Mouse (Mus musculus): ENCODE data around the gene Tlr9. TPM values are rescaled to one million over a fixed set of nuclear protein-coding genes. Genes with fewer than 3 reads are reported as not detected.

Tlr9 gene
- total RNA-seq, 2 experiments from 2014 or later: 0.17 to 0.23 TPM

DNA sequence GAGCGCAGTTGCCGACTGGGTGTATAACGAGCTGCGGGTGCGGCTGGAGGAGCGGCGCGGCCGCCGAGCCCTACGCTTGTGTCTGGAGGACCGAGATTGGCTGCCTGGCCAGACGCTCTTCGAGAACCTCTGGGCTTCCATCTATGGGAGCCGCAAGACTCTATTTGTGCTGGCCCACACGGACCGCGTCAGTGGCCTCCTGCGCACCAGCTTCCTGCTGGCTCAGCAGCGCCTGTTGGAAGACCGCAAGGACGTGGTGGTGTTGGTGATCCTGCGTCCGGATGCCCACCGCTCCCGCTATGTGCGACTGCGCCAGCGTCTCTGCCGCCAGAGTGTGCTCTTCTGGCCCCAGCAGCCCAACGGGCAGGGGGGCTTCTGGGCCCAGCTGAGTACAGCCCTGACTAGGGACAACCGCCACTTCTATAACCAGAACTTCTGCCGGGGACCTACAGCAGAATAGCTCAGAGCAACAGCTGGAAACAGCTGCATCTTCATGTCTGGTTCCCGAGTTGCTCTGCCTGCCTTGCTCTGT is 3.8 kb downstream of the Tlr9 start:
- H3K27ac ChIP-seq: peak overlapping the region; percentile 56
- peak; percentile 36; the same call in 1 of the 2 replicates for TF ChIP-seq CTCF (IDR thresholded peaks at IDR 0.05)
- peak; percentile 63 for DNase-seq
- intact Hi-C loops (cut with DNase I): no loop called here
- H3K4me3 ChIP-seq: peak overlapping the region; percentile 70

DNA sequence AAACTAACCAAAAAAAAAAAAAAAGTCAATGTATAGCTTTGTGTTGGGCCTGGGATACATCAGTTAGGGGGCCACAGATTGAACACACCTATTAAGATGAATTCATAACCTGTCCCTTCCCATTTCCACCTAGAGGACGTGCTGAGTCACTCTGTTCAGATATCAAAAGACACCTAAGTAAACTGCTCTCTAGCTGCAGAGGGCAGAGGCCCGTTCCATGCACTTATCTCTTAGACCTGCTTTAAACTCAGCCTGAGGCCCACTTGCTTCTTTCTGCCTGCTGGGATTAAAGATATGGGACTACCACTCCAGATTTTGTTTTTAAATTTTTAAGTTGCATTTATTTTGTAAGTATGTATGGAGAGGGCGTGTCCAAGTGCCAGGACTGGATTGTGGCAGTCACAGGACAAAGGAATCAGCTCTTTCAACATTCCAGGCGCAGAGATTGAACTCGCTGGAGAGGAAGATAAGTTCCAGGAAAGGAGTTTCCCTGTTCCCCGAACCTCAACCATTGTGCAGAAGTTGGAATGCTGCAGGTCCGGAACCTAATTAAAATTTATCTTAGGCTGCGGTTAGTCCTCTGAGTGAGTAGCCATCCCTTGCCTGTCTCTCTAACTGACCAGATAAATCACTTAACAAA is 5.5 kb downstream of the Tlr9 start:
- no peak for TF ChIP-seq CTCF (IDR thresholded peaks at IDR 0.05)
- Histone ChIP-seq H3K4me3 (no peak overlapping the region), H3K27ac (no peak overlapping the region)
- no peak for DNase-seq
- intact Hi-C loops (cut with DNase I): no loop called here

DNA sequence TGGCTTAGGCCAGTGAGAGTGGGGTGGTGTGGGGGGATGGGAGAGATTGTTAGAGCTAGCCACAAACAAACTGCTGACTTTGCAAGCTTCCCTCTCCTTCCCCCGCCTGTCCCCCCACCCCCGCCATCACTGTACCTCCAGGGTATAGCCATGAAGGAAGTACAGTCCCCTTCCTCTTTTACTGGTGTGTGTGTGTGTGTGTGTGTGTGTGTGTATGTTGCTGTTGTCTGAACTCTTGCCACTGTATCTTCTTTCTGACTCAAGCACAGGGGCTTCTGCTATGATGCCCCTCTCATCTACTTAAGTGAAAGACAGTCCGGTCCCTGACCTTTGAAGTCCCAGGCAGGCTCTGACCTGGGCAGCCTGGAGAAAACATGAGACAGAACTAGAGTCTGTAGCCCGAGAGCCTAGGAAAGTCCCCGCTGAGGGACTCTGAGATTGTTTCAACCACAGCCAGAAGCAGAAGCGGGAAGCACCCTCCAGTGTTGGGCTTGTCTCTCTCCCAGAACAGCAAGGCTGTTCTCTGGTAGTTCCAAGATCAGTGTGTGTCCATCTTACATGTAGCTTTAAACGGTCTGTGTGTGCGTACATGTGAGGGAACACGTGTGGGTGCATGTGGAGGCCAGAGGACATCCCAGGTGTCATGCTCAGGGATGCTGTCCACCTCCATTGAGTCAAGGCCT is 7.8 kb downstream of the Tlr9 start:
- no peak overlapping the region for H3K4me3 ChIP-seq
- no peak for DNase-seq
- TF ChIP-seq CTCF (IDR thresholded peaks at IDR 0.05): no peak
- intact Hi-C loops (cut with DNase I): no loop called here
- 0 out of 2 replicates have a peak overlapping the region, but pooled peaks have one; percentile 24 for H3K27ac ChIP-seq

DNA sequence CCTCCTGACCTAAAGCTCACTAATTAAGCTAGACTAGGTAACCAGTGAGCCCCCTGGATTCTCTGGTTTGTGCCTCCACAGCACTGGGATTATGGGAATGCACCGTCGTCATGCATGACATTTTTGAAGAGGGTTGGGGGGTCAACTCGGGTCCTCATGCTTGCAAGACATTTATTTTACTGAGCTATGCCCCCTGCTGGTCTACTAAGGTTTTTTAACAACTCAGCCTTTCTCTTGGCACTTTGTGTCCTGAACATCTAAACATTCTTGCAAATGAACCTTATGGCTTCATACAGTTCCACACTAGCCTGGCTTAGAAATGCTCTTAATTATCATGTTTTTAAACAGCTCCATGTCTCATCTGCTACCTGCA is 8.3 kb downstream of the Tlr9 start:
- no peak overlapping the region for H3K27ac ChIP-seq
- peak; percentile 44 for TF ChIP-seq CTCF (IDR thresholded peaks at IDR 0.05)

DNA sequence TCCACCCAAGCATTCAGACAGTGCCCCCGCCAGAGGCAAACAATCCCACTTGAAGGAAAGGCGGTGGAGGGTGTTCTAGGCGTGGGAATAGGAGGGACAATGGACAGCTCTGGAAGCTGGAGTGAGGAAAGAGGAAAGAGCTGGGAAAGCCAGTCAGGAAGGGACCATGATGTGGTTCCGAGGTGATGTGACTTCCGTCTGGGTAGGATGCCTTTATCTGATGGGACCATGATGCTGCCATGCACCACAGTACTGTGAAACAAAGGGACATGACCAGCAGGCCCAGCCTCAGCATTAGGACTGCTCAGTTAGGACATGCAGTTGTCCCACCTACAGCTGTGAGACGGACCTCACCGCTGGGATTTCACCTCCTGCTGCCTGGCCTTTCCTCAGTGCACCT is 8.8 kb downstream of the Tlr9 start:
- intact Hi-C loops (cut with DNase I): no loop called here
- Histone ChIP-seq H3K27ac (no peak overlapping the region), H3K4me3 (no peak overlapping the region)
- no peak for DNase-seq
- TF ChIP-seq CTCF (IDR thresholded peaks at IDR 0.05): no peak

More for the DNA sequence above, 8.3 kb downstream of the Tlr9 start:
- no peak overlapping the region for H3K4me3 ChIP-seq
- no peak for DNase-seq
- intact Hi-C loops (cut with DNase I): no loop called here

DNA sequence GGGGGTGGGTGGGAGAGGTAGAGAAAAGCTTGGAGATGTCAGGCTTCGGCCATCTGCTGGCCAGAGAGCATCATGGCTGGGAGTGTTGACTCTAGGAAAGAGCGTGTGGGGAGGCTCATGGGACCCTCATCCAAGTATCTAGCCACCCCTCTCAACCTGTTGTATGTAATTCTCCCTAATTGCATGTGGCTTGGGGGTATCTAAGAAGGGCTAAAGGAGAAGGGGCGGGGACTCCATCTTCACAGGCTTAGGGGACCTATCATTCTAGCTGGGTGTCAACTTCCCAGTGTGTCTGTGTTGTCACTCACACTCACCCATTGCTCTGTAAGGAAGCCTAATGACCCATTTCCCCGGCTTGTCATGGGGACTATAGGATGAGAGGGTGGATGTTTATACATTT is 9.4 kb downstream of the Tlr9 start:
- TF ChIP-seq CTCF (IDR thresholded peaks at IDR 0.05): no peak
- Histone ChIP-seq H3K4me3 (no peak overlapping the region), H3K27ac (no peak overlapping the region)
- DNase-seq: no peak
- intact Hi-C loops (cut with DNase I): no loop called here

DNA sequence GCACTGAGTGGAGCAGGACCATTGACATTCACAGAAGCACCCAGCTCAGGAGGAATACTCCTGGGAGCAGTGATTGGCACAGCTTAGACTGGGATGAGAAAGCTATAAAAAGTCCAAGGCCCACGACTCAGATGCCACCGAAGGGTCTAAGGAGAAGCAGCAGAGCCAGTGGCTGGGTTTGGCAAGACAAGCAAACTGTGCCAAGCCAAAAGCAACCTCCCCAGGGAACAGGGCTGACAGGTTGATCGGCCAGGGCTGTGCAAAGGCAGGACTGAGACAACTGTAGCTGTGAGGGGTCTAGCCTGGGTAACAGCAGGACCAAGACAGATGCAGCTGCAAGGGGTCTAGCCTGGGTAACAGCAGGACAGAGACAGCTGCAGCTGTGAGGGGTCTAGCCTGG is 10.6 kb downstream of the Tlr9 start:
- H3K4me3 ChIP-seq: no peak overlapping the region
- no peak for TF ChIP-seq CTCF (IDR thresholded peaks at IDR 0.05)
- no peak for DNase-seq
- H3K27ac ChIP-seq: no peak overlapping the region
- intact Hi-C loops (cut with DNase I): no loop called here

DNA sequence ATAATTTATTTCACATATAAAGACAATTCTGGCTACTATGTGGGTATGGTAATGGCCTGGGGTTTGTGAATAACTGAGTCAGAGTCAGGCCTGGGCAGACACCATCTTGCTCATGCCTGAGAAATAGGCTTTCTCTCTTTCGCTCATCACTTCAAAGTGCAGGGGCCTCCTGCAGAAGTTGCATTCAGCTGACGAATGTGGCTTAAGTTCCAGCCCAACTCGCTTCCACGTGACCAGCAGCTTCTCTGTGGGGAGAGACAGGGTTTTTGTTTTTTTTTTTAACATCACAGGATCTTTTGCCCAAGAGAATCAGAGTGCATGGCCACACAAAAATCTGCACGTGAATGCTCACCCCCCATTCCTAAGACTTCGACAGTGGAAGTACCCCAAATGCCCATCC is 11.6 kb downstream of the Tlr9 start:
- Histone ChIP-seq H3K4me3 (no peak overlapping the region), H3K27ac (no peak overlapping the region)
- TF ChIP-seq CTCF (IDR thresholded peaks at IDR 0.05): no peak
- intact Hi-C loops (cut with DNase I): no loop called here
- no peak for DNase-seq

DNA sequence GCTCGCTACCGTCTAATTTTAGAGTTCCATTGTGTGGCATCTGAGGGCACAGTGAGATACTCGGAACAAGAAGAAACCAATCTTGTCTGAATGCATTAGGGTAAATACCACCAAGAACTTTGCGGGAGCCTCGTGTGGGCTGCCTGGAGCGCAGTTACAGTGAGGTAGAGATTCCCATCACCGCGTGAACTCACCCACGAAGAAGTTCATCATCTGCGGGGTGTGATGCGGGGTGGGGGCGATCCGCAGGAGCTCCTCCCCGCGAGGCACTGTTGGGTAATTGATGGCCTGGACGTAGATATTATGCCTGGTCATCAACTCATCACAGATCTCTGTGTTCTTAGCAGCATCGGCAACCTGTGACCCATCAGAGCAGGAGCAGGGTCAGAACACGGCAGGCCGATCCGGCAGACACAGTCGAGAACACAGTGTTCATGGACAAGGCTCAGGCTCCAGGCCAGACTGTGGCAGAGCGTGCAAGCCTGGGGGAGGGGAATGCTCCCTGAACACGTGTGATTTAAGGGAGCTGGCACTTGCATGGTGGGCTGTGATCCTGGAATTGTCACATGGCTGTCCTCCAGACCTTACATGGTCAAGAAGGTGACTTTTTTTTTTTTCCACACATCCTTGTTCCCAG is 12.9 kb downstream of the Tlr9 start:
- TF ChIP-seq CTCF (IDR thresholded peaks at IDR 0.05): no peak
- intact Hi-C loops (cut with DNase I): no loop called here
- 0 out of 2 replicates have a peak overlapping the region, but pooled peaks have one; percentile 1 for H3K27ac ChIP-seq
- no peak overlapping the region for H3K4me3 ChIP-seq
- DNase-seq: peak; percentile 62

DNA sequence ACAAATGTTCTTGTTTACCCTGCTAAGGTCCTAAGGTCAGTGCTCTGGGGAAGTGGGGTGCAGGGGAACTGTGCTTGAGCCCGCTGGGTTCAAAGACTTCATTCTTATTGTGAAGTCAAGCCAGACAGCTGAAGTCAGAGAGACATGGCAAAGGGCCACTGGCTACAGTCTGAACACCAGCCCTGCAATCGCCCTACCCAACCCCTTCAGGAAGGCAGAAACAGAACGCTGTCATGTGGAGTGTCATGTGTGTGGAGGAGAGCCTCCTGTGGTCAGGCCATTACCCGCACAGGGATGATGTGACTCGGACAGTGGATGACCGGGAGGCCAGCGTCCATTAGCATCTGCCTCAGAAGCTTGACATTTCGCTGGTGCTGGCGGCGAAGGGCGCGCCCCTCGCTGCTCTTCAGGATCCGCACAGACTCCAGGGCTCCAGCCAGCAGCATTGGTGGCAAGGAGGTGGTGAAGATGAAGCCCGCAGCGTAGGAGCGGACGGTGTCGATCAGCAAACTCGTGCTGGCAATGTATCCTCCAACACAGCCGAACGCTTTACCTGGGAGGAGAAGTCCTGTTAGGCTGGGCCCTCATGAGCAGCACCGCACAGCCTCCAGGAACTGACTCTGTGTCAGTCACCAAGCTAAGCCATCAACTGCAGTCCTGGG is 13.9 kb downstream of the Tlr9 start:
- DNase-seq: no peak
- no peak overlapping the region for H3K4me3 ChIP-seq
- no peak for TF ChIP-seq CTCF (IDR thresholded peaks at IDR 0.05)
- intact Hi-C loops (cut with DNase I): no loop called here
- peak overlapping the region; percentile 53 for H3K27ac ChIP-seq

DNA sequence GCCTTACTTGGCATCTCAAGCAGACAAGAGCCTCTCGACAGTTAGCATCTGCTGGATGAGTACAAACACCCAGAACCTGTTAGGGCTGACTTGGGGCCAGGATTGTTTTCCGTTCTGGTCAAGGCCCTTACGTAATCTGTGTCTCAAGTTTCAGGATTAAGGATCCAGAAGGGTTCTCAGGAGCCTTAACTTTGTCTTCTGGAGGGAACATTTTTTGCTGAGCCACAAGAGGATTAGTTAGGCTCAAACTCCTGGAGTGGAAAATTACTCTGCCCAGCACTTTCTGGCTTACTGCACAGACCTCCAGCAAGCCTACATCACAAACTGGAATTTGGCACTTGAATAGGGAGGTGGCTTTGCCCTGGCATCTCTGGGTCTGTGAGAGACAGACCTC is 14.4 kb downstream of the Tlr9 start:
- peak; percentile 56 for DNase-seq
- intact Hi-C loops (cut with DNase I): no loop called here
- Histone ChIP-seq H3K4me3 (no peak overlapping the region), H3K27ac (peak overlapping the region; percentile 53)
- TF ChIP-seq CTCF (IDR thresholded peaks at IDR 0.05): no peak

DNA sequence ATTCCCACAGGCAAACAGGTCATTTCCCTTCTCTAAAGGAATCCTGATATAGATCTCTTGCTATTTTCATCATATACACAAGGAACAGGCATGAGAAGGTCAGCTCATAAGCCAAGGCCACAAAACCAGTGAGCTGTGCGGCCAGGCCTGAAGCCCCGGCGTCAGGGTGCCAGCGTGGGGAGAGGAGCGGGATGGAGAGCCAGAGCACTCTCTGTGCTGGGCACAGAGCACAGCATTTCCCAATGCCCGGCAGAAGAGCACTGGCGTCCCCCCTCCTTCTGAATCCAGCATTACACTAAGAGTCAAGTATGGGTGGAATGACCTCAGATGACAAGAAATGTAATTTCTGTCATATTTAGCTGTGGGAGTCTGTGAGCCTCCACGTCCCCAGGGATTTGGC is 15.0 kb downstream of the Tlr9 start:
- intact Hi-C loops (cut with DNase I): no loop called here
- TF ChIP-seq CTCF (IDR thresholded peaks at IDR 0.05): no peak
- H3K27ac ChIP-seq: peak overlapping the region; percentile 53
- H3K4me3 ChIP-seq: no peak overlapping the region
- DNase-seq: no peak

DNA sequence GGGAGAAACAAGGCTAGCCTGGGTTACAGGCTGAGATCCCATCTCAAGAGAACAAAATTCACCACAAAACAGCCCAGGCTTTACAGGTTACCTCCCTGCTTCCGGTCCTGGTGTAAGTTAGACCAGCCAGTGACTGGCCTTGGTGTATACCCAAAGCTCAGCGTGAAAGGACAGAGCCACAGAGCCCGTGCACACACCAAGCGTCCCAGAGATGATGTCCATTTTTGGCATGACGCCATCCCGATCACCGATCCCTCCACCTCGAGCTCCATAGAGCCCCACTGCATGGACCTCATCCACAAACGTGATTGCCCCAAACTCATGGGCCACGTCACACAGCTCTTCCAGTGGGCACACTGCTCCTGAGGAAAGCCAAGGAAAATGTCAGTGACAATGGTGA is 15.5 kb downstream of the Tlr9 start:
- 0 out of 2 replicates have a peak overlapping the region, but pooled peaks have one; percentile 53 for H3K27ac ChIP-seq
- DNase-seq: no peak
- TF ChIP-seq CTCF (IDR thresholded peaks at IDR 0.05): no peak
- intact Hi-C loops (cut with DNase I): no loop called here
- no peak overlapping the region for H3K4me3 ChIP-seq

All from gastrocnemius, adult 2 months (tissue).